Mouse (Mus musculus): ENCODE results near the gene Wasl. TPM values are rescaled to one million over a fixed set of nuclear protein-coding genes. Genes with fewer than 3 reads are reported as not detected.

Gene Wasl
- total RNA-seq, 2 experiments from 2014 or later, result 4.9 to 22.3 TPM

DNA sequence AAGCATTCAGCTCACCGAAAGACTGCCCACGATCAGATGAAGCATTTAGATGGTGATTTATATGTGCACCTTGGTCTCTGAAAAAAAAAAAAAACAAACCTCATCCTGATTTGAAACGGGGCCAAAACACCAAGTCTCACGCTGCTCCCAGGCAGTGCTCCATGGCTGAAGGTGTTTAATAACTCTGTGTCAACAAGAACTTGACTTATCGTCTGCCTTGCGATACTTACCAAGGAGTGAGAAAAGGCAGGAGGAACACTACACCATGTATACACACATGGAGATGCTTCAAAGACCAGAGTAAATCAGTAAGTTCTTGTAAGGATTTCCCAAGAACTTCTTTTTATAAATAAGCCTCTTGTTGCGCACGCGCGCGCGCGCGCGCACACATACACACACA is 57.3 kb downstream of the Wasl start:
- no peak for ATAC-seq (replicated peaks; ENCODE audit: poor library complexity, severe bottlenecking)

DNA sequence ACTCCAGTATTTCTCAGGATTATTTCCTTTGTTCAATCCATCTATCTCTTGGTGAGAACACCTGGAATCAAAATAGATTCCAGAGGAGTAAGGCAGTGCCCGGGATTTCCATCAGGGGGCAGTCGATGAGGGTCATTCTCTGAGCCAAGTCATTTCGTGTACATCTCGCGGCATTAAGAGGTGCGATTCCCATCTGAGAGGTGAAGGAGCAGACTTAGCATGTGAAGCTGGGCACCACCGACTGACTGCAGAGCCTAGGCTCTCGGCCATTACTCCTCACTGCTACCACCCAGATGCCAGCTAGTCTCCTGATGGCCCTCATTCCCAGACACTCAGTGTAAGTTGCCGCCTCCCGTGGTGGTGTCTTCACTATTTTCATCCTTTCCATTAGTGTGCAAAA is 58.3 kb downstream of the Wasl start:
- ATAC-seq (replicated peaks; ENCODE audit: poor library complexity, severe bottlenecking), result no peak

DNA sequence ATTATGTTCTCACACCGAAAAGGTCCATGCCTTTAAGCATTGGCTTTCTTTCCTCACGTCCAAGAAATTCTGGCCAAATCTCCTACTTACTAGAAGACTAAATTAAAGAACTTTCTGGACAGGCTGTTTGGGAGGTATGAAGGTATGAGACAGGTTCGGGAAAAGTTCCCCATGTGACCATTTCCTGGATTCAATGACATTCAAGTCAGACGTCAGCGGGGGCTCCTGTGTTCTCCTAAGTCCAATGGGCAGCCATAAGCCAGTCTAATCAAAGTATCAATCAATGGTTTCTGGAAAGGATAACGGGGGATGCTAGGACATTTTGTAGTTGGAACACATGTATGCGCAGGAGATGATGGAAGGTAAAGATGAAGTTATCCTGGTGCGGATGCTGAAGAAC is 59.2 kb downstream of the Wasl start:
- no peak for ATAC-seq (replicated peaks; ENCODE audit: poor library complexity, severe bottlenecking)

GRCm38 (mm10) chr6:24604289-24604688 is 60.5 kb downstream of the Wasl start:
- no peak for ATAC-seq (replicated peaks; ENCODE audit: poor library complexity, severe bottlenecking)

DNA sequence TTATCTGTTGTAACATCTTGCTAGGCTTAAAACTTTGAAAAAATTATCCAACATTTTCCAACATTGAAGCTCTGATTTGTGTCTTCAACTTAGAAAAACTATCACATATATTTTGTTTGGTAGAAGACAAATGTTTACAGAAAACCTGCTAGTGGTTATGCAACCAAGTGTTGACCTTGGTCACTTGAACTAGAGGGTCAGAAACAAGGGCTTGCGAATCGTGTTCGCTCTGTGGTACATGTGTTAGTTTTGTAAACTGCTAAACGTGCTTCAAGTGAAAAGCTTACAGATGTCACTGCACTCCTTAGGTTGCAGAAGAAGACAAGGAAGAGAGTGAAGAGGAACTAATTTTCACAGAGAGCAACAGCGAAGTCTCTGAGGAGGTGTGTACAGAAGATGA is 61.8 kb downstream of the Wasl start:
- no peak for ATAC-seq (replicated peaks; ENCODE audit: poor library complexity, severe bottlenecking)

- ATAC-seq (replicated peaks; ENCODE audit: poor library complexity, severe bottlenecking), result no peak
Measured at GRCm38 (mm10) chr6:24602351-24602750, 62.5 kb downstream of the Wasl start.

GRCm38 (mm10) chr6:24601668-24602067 is 63.1 kb downstream of the Wasl start:
- no peak for ATAC-seq (replicated peaks; ENCODE audit: poor library complexity, severe bottlenecking)

DNA sequence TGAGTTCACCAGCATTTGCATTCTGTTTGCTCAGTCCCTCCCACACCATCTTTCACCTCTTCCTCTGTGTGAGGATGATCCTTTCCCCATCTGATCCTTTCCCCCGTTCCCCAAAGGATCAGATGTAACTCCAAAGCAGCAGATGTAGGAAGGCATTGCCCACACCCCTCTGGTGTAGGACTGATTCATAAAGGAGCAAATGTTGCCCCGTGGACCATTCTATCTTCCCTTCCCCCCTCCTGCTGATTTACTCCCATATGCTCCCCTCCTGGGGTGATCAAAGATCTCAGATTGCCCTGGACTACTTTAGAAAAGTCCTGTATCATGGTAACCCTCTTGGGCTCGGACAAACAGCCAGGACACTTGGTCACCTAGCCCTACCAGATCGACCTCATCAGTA is 64.1 kb downstream of the Wasl start:
- no peak for ATAC-seq (replicated peaks; ENCODE audit: poor library complexity, severe bottlenecking)

DNA sequence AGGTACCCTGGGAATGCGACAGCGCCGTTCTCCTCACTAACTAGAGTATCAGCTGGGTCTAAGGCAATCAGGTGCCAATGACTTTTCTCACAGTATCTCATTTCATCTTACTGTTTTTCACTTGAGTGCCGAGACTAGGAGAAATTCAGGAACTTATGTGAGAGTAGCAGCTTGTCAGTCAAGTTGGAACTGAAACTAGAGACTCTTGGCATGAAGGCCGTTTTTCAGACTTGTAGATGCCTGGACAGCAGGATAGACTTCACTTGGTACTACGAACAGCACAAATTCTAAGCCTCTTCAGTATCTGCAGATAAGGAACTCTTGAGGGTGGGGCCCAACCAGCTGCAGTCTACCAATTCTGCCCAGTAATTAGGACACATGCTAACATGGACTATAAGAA is 64.7 kb downstream of the Wasl start:
- no peak for ATAC-seq (replicated peaks; ENCODE audit: poor library complexity, severe bottlenecking)

GRCm38 (mm10) chr6:24599639-24600038 is 65.2 kb downstream of the Wasl start:
- no peak for ATAC-seq (replicated peaks; ENCODE audit: poor library complexity, severe bottlenecking)

DNA sequence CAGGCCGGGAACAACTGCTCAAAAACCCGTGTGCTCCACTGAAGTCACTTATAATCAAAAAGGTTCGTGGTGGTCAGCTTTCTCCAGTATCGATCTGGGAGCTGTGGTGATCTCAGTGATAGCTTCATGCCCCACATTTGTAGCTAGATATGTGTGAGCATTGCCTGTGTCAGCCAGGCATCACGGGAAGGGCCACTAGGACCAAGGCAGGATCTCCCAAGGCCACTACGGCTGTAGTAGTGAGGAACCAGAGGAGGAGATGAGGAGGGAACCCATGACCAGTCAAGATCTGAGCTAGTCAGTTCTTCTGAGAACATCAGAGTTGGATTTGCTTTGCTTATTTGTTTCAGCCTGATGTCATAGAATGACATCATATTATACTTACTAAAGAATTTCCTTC is 65.6 kb downstream of the Wasl start:
- ATAC-seq (replicated peaks; ENCODE audit: poor library complexity, severe bottlenecking), result no peak

DNA sequence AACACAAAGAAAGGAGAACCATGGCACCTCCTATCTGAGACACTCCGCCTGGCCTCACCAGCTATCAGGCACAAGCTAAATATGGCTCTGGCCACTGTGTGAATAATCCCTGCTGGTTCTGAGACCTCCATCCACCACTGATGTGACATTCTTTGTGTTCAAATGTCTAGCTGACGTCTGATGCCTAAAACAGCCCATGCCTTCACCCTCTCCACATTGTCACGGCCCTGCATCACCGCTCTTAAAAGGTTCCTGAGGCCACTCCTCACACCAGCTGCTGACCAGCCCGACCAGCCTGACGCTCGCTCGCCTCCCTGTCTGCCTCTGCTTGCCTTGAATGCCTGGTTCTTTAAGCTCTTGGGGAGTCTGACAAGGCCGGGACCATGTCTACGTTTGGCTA is 67.3 kb downstream of the Wasl start, which contains the start of gene Lmod2:
TSS of gene Lmod2 (plus strand) at position 263 of the 400 bp plus-strand sequence.
- no peak for ATAC-seq (replicated peaks; ENCODE audit: poor library complexity, severe bottlenecking)

- no peak for ATAC-seq (replicated peaks; ENCODE audit: poor library complexity, severe bottlenecking)
Measured at GRCm38 (mm10) chr6:24591525-24592218, 73.1 kb downstream of the Wasl start.

GRCm38 (mm10) chr6:24590282-24590681 is 74.5 kb downstream of the Wasl start:
- no peak for ATAC-seq (replicated peaks; ENCODE audit: poor library complexity, severe bottlenecking)

DNA sequence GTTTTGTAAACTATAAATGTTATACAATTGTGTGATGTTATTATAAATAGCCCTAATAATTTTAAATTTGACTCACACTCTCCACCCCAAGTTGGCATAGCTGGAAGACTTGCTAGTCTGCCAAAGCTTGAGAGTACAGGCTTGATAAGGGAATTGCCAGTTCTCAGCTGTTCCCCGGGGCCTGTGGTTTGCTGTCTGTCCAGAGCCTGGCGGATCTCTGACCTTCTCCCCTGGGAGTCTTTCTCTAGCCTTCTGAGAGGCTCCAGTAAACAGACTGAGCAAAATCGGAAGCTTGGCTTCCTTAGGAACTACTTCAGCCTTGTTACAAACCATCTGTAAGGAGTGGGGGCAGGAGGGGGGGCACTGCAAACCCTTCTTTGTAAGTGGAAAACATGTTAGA is 77.9 kb downstream of the Wasl start:
- ATAC-seq (replicated peaks; ENCODE audit: poor library complexity, severe bottlenecking), result no peak

DNA sequence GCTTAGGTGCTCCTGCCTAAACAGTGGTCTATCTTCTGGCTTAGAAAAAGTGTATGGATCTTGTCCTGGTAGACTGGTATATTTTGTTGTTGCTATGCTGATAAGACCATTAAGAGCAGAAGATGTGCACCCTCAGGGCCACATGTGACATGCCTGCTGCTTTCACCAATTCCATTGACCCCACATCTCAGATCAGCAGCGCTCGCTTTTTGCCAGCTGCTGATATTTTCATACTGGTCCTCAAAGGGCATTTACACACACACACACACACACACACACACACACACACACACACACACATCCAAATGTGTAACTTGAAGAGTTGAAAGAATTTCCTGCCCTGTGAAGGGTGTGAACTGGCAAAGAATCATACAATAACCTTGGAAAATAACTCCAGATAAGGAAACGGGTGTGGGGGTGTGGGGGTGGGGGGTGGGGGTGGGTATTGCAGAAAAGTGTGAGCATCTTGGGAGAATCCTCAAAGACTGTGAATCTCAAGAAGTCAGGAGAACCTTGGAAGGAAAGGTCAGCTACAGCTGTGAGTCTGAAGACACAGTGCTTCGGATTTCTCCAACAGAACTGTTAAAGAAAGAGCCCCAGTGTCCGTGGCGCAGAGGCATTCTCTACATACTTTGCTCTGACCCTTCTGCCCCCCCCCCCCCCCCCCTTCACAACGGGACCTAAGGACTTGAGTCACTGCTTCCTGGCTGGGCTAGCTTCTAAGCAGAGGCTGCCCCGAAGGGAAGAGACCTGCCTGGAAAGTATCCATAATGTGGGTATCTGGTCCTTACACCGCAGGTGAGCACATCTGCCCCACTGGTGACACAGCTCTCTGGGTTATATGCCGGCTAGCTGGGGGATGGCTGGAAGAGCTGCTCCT is 79.1 kb downstream of the Wasl start:
- ATAC-seq (replicated peaks; ENCODE audit: poor library complexity, severe bottlenecking), result no peak

- ATAC-seq (replicated peaks; ENCODE audit: poor library complexity, severe bottlenecking), result no peak
Measured at GRCm38 (mm10) chr6:24583456-24583855, 81.4 kb downstream of the Wasl start.

GRCm38 (mm10) chr6:24573319-24573718 is 91.5 kb downstream of the Wasl start:
- ATAC-seq (replicated peaks; ENCODE audit: poor library complexity, severe bottlenecking), result no peak

DNA sequence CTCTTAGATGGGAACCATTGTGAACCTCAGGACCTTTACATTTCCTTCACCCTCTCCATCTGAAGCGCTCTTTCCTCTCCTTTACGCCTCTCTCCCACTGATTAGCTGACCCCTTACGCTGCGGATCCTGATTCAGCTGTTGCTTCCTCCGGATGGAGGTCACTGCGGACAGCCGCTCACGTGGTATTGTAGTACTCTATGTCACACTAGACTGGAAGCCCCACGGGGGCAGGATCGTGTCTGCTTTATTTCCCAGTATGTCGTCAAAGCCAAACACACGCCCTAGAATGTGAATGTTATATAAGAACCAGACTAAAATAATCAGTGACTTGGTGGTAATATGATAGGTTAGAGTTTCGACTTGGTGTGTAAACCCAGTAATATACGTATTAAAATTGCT is 92.4 kb downstream of the Wasl start:
- no peak for ATAC-seq (replicated peaks; ENCODE audit: poor library complexity, severe bottlenecking)

DNA sequence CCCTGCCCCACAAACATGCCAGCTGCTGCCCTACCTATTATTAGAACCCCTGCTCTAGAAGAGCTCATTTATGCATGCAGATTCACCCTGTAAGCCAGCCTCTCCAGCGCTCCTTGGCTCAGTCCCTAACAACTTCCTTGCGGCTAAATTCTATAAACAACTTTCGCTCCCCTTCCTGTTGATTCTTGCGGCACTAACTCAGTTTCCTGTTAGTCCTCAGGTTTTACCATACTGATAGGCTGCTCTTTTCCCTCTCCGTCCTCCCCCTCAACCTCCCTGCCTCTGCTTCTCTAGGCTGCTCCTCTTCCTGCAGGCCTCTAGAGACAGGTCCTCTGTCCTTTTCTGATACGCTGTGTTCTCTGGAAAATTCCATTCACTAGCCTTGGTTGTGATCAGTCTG is 93.7 kb downstream of the Wasl start:
- ATAC-seq (replicated peaks; ENCODE audit: poor library complexity, severe bottlenecking), result no peak

GRCm38 (mm10) chr6:24570278-24570677 is 94.5 kb downstream of the Wasl start:
- no peak for ATAC-seq (replicated peaks; ENCODE audit: poor library complexity, severe bottlenecking)

DNA sequence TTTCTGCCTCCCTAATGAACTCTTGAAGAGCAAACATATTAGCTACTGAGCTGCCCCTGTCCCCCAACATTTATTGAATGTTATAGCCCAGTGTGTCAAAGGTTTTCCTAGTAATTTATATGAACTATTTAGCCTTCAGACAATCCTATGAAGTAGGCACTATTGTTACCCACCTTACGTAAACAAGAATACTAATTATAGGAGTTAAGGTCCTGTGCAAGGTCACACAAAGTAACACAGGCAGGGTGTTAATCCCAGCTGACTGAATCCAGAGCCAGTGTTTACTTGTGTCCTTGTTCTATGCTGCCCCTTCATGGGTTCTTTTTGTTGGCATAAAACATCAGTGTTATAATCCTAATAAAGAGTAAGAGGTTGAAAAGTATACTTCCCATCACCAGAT is 95.1 kb downstream of the Wasl start:
- ATAC-seq (replicated peaks; ENCODE audit: poor library complexity, severe bottlenecking), result no peak

Data from granulocyte monocyte progenitor cell, adult 5-6 weeks (primary cell).